Mouse (Mus musculus) brain, embryonic 14.5 days (tissue): Measurements from ENCODE around the gene Cmip. TPM values are rescaled to one million over a fixed set of nuclear protein-coding genes. Genes with fewer than 3 reads are reported as not detected.
A peak's percentile ranks its signal among the peaks of the same experiment; 100 is the strongest.

ENCODE experiments used
- DNase-seq: peaks from one replicate; pipeline ENCODE4 v3.0.0-alpha.2; 2011; ENCODE audit warnings: low read depth
- CTCF ChIP-seq: fragments of 200-500 bp; IDR thresholded peaks from 2 replicates; pipeline ENCODE4 v1.5.1; 2012; ENCODE audit warnings: inconsistent platforms, mild to moderate bottlenecking, moderate library complexity, borderline replicate concordance; ENCODE audit not compliant: insufficient read depth, insufficient read length; ENCODE audit errors: extremely low read depth
- POLR2A ChIP-seq: fragments of 200-500 bp; IDR thresholded peaks from 2 replicates; pipeline ENCODE4 v1.6.1; 2012; ENCODE audit warnings: mild to moderate bottlenecking, inconsistent platforms, borderline replicate concordance; ENCODE audit not compliant: poor library complexity, insufficient read depth, insufficient read length, severe bottlenecking; ENCODE audit errors: extremely low read depth
- polyA plus RNA-seq: library from polyadenylated mRNA; depleted of rRNA; stranded (reverse); fragments of >200 nt; gene quantifications from 2 replicates; pipeline ENCODE4 v1.2.3, GENCODE M21; 2012

The Cmip gene
- polyA plus RNA-seq, 1 experiment = 205 TPM

- TF ChIP-seq CTCF (no peak), POLR2A (no peak)
- DNase-seq = no peak
These were observed 28.1 kb downstream of the Cmip start for GRCm38 (mm10) chr8:117284768-117285484.

GRCm38 (mm10) chr8:117287966-117288365 lies 31.1 kb downstream of the Cmip start:
- no peak for DNase-seq
- TF ChIP-seq CTCF = no peak

- no peak for DNase-seq
- TF ChIP-seq CTCF (no peak), POLR2A (no peak)
These were observed 32.2 kb downstream of the Cmip start for GRCm38 (mm10) chr8:117289016-117289415.

- no peak for TF ChIP-seq POLR2A
- no peak for DNase-seq
These were observed 33.6 kb downstream of the Cmip start for GRCm38 (mm10) chr8:117290506-117290905.

- peak; percentile 64 for DNase-seq
- no peak for TF ChIP-seq POLR2A
- no peak for TF ChIP-seq CTCF
These were observed 35.4 kb downstream of the Cmip start for GRCm38 (mm10) chr8:117292262-117292661.

GRCm38 (mm10) chr8:117294812-117295211 lies 37.9 kb downstream of the Cmip start:
- TF ChIP-seq POLR2A (no peak), CTCF (no peak)
- DNase-seq = no peak

- TF ChIP-seq POLR2A = no peak
- TF ChIP-seq CTCF = no peak
- DNase-seq = no peak
These were observed 41.2 kb downstream of the Cmip start for GRCm38 (mm10) chr8:117297913-117298518.

- no peak for TF ChIP-seq CTCF
- TF ChIP-seq POLR2A = no peak
- no peak for DNase-seq
These were observed 42.3 kb downstream of the Cmip start for GRCm38 (mm10) chr8:117299204-117299603.

GRCm38 (mm10) chr8:117300188-117300587 lies 43.3 kb downstream of the Cmip start:
- TF ChIP-seq POLR2A (no peak), CTCF (no peak)
- no peak for DNase-seq

GRCm38 (mm10) chr8:117301457-117302041 lies 44.7 kb downstream of the Cmip start:
- TF ChIP-seq CTCF (no peak), POLR2A (no peak)
- DNase-seq = no peak

- TF ChIP-seq POLR2A (no peak), CTCF (no peak)
- DNase-seq = no peak
These were observed 45.2 kb downstream of the Cmip start for GRCm38 (mm10) chr8:117302072-117302471.

- no peak for TF ChIP-seq POLR2A
- TF ChIP-seq CTCF = no peak
- DNase-seq = no peak
These were observed 46.8 kb downstream of the Cmip start for GRCm38 (mm10) chr8:117303666-117304065.
